ENCODE assay signal across 13 mouse cellular contexts in the genomic region with DNA sequence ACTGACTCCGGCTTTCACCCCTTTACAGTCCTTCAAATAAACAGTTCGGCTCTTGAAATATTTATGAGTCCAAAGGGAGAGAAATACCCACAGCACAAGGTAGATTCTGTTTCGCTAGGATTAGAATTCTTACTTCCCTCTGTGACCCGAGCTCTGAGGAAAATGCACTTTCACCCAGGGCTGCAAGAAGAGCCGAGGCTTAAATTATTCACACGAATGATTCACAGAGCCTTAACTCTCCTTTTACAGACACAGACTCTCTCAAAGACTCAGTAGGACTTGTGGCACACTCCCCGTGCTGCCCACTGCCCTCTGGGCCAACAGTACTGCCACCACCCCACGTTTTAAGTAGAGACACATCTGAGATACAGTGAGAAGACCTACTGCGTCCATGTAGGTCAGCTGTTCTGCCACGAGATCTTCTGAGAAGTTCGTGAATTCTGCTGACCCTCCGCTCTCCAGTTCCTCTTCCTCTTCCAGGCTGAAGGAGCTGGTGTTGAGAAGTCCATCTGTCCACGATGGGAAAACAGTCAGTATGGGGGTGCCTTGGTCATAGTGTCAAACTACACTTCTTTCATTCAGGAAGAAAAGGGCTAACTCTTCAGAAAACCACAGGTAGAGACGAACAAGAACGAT.
DNase-seq lines count a peak whose midpoint lies in the region; ATAC-seq and TF ChIP-seq lines count a peak whose summit lies in the region.
"Had no signal": no experiment of that assay in that cellular context is flagged by ENCODE, and none has a peak within 500 bp of the region (broad histone marks: within the 10 kb centered on the region; RNA-seq: fewer than 3 reads in every experiment).

No protein-coding gene starts in this region.

- DNase-seq in heart, adult 11 months, result peak; percentile 96
- no peak for DNase-seq in heart, postnatal 36 days
- DNase-seq in liver, adult 2 months (ENCODE audit: extremely low read depth, low read depth, low spot score), result peak; percentile 46
- no peak for DNase-seq in natural killer cell, adult 2 months (ENCODE audit: low spot score in 2 of 2)
- DNase-seq: adrenal gland, postnatal 36 days; cerebellum, adult 8-10 months; lung, postnatal 10 days had no signal

- TF ChIP-seq POLR2A in liver, adult 2 months (IDR thresholded peaks at IDR 0.05; ENCODE audit: extremely low read depth, insufficient read depth, low read length), result no peak

- H3K9me3 ChIP-seq in liver, embryonic 12.5 days (replicated peaks), result no peaks in the 10 kb centered on the region
- H3K9me3 ChIP-seq in kidney, embryonic 14.5 days (ENCODE audit: control insufficient read depth, low read length), result no peaks in the 10 kb centered on the region
- H3K9me3 ChIP-seq in forebrain, embryonic 16.5 days (ENCODE audit: control insufficient read depth, low read length), result no peaks in the 10 kb centered on the region
- H3K9me3 ChIP-seq: embryonic facial prominence, embryonic 12.5 days; hindbrain, embryonic 13.5 days had no signal

- no peaks in the 10 kb centered on the region for H3K79me2 ChIP-seq in liver, adult 2 months (ENCODE audit: control insufficient read depth, insufficient read depth, low read length)

- no peaks in the 10 kb centered on the region for H3K27me3 ChIP-seq in liver, adult 2 months (ENCODE audit: control insufficient read depth, insufficient read depth, low read length)
- no peaks in the 10 kb centered on the region for H3K27me3 ChIP-seq in liver, embryonic 12.5 days (replicated peaks)
- no peaks in the 10 kb centered on the region for H3K27me3 ChIP-seq in kidney, embryonic 14.5 days (ENCODE audit: control insufficient read depth, insufficient read depth, low read length)
- no peaks in the 10 kb centered on the region for H3K27me3 ChIP-seq in forebrain, embryonic 16.5 days (replicated peaks; ENCODE audit: control insufficient read depth, insufficient read depth, low read length)
- H3K27me3 ChIP-seq: embryonic facial prominence, embryonic 12.5 days; hindbrain, embryonic 13.5 days had no signal

- H3K4me3 ChIP-seq in liver, adult 2 months (ENCODE audit: insufficient read depth, low read depth, low read length), result no peak overlapping the region
- no peak overlapping the region for H3K4me3 ChIP-seq in liver, embryonic 12.5 days
- no peak overlapping the region for H3K4me3 ChIP-seq in kidney, embryonic 14.5 days (ENCODE audit: low read length)
- no peak overlapping the region for H3K4me3 ChIP-seq in forebrain, embryonic 16.5 days (replicated peaks; ENCODE audit: low read length)
- H3K4me3 ChIP-seq: embryonic facial prominence, embryonic 12.5 days; hindbrain, embryonic 13.5 days had no signal

- H3K27ac ChIP-seq in liver, adult 2 months (replicated peaks; ENCODE audit: insufficient read depth, low read depth, low read length), result no peak overlapping the region
- H3K27ac ChIP-seq in liver, embryonic 12.5 days, result no peak overlapping the region
- peak overlapping the region; percentile 65 for H3K27ac ChIP-seq in kidney, embryonic 14.5 days (ENCODE audit: low read depth, low read length)
- no peak overlapping the region for H3K27ac ChIP-seq in forebrain, embryonic 16.5 days (ENCODE audit: low read length)
- H3K27ac ChIP-seq: embryonic facial prominence, embryonic 12.5 days; hindbrain, embryonic 13.5 days had no signal

- 81% methylated on average over 15 of the region's 15 CpGs for WGBS in liver, adult 2 months
- 53% methylated on average over 15 of the region's 15 CpGs for WGBS in liver, embryonic 12.5 days (ENCODE audit: insufficient replicate concordance)
- whole genome bisulfite sequencing in kidney, embryonic 14.5 days, result 42% methylated on average over 15 of the region's 15 CpGs
- 79% methylated on average over 15 of the region's 15 CpGs for WGBS in forebrain, embryonic 16.5 days

- intact Hi-C loops in heart, postnatal 36 days (cut with DNase I), result no loop called here

- peaks cover 9% of the 10 kb centered on the region; the same call in 1 of the 2 replicates for H3K36me3 ChIP-seq in liver, adult 2 months (ENCODE audit: control insufficient read depth, insufficient read depth, low read length)
- H3K36me3 ChIP-seq in liver, embryonic 12.5 days, result peaks cover 34% of the 10 kb centered on the region
- peaks cover 12% of the 10 kb centered on the region; the same call in 1 of the 2 replicates for H3K36me3 ChIP-seq in kidney, embryonic 14.5 days (ENCODE audit: control insufficient read depth, insufficient read depth, low read length)
- H3K36me3 ChIP-seq in forebrain, embryonic 16.5 days (ENCODE audit: control insufficient read depth, insufficient read depth), result no peaks in the 10 kb centered on the region; the same call in 1 of the 2 replicates

- H3K4me2 ChIP-seq in liver, embryonic 12.5 days, result no peak overlapping the region
- H3K4me2 ChIP-seq in kidney, embryonic 14.5 days (replicated peaks; ENCODE audit: low read depth, low read length), result no peak overlapping the region
- H3K4me2 ChIP-seq in forebrain, embryonic 16.5 days (ENCODE audit: low read length), result no peak overlapping the region
- H3K4me2 ChIP-seq: embryonic facial prominence, embryonic 12.5 days; hindbrain, embryonic 13.5 days had no signal

- no peak overlapping the region for H3K9ac ChIP-seq in liver, adult 2 months (ENCODE audit: low read depth, low read length)
- no peak overlapping the region for H3K9ac ChIP-seq in liver, embryonic 12.5 days
- no peak overlapping the region for H3K9ac ChIP-seq in kidney, embryonic 14.5 days (ENCODE audit: low read depth, low read length)
- H3K9ac ChIP-seq in forebrain, embryonic 16.5 days (replicated peaks; ENCODE audit: low read depth, low read length), result no peak overlapping the region
- H3K9ac ChIP-seq: embryonic facial prominence, embryonic 12.5 days; hindbrain, embryonic 13.5 days had no signal

- TF ChIP-seq CTCF in liver, adult 2 months (IDR thresholded peaks at IDR 0.05; ENCODE audit: low read depth, low read length), result no peak

- ATAC-seq in liver, embryonic 12.5 days, result no peak
- ATAC-seq in kidney, embryonic 14.5 days (ENCODE audit: low FRiP score, low TSS enrichment), result no peak
- ATAC-seq in megakaryocyte progenitor cell, adult 5-6 weeks (replicated peaks; ENCODE audit: poor library complexity), result peak; percentile 12; the same call in 1 of the 2 replicates
- ATAC-seq in forebrain, embryonic 16.5 days, result no peak

- 0 out of 2 replicates have a peak, but pooled peaks cover 1% of the 10 kb centered on the region for H3K4me1 ChIP-seq in liver, adult 2 months (ENCODE audit: control insufficient read depth, insufficient read depth, low read length)
- H3K4me1 ChIP-seq in liver, embryonic 12.5 days, result no peaks in the 10 kb centered on the region
- H3K4me1 ChIP-seq in kidney, embryonic 14.5 days (ENCODE audit: control insufficient read depth, insufficient read depth, low read length), result peaks cover 64% of the 10 kb centered on the region
- H3K4me1 ChIP-seq in forebrain, embryonic 16.5 days (replicated peaks; ENCODE audit: control insufficient read depth, insufficient read depth, low read length), result peaks cover 14% of the 10 kb centered on the region

Comparison
In these comparisons a context has a peak if more than half of its experiments do, and no peak if none do; other contexts are left out.
1. DNase-seq: peak in heart, adult 11 months (single experiment) and liver, adult 2 months (single experiment); none in heart, postnatal 36 days (0 of 2) and natural killer cell, adult 2 months (0 of 2).